Mouse (Mus musculus) lung, postnatal 4 days (tissue): ENCODE data around the gene Cpz.

Experiments used
- DNase-seq, 2 experiments: peaks; one replicate each; pipeline ENCODE4 v3.0.0; 2021

The Cpz gene

DNA sequence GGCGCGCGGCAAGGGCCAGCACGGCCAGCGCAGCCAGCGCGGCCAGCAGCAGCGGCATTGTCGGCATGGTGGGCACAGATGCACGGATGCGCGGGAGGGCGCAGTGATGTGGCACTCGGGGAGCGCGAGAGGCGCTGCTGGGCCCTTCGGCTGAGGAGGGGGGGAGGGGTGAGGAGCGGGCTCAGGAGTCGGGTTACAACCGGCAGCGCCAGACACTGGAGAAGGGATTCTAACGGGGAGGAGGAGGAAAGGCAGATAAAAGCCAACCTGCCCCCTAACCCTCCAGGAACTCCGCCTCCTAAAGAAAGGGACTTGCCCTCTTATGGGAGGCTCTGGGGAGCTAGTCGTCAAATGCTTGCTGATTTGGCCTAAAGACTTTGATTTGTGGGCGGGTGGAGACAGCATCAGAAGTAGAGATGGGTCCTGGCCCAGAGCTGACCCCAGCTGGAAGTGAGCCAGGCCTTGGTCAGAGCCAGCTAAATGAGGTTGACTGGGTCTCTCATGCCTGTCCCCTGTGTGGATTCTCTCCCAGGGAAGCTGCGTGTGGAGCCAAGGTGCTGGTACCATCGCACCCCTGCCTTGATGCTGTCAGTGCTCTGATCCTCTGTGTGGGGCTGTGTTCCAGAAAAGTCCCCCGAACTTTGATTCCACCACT lies at the start of gene Cpz:
TSS of gene Cpz (minus strand) at position 230 of the 655 bp plus-strand sequence.
- DNase-seq = peak; percentile 53 to 68

DNA sequence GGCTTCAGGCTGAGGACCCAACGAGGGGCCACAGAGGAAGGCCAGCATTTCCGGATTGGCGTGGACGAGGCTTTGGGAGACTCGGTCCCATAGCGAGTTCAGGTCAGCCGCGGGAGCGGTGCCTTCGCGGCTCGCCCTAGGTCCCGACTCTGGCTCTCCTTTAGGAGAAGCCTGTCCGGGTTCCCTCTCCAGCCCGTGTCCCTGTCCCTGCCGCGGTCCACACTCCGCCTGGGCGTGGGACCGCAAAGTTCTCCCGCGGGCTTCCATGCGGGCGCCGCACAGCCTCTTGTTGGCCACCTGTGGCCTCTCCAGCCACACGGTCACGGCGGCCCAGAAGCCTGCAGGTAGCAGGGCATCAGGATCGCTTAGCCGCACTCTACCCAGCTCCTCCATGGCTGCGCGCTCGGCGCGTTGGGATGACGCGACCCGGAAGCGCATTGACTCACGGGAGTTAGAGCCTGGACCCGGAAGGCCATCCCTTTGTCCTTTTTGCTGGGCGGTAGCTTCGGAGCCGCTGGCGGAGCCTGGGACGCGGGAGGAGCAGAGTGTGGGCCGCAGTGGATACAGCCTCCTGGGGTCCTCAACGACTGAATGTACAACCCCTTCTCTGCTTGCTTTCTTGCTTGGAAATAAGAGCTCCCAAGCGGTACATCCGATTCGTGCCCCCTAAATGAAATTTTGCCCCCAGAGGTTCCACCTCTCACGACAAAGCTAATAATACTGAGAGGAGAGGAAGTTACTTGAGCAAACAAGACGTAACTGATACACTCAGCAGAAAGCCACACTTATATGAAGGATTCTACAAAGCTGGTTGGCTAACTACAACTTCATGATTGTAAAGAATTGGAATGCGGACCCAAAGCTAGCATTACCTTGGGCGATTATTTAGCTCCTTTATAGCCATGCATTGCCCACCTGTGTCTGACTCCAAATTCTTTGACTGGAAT lies 49.4 kb upstream of the Cpz start, which contains the start of gene Trmt44:
TSS of gene Trmt44 (minus strand) at position 418 of the 947 bp plus-strand sequence.
- peak; percentile 93 for DNase-seq

DNA sequence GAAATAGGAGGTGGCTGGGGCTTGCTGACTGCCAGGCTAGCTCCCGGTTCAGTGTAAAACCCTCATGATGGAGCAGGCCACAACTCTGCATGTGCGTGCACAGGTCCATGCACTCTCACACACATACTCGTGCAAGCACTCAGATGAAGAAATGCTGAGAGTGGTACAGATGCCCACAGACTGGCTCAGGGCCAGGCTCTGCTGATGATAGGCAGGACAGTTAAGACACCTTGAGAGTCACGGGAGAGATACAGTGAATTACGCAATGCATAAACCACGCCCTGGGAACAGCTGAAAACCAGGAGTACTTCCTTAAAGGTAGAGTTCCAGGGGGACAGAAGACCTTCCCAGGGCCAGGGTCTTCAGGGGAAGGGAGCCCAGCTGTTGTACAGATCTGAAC lies 46.0 kb upstream of the Cpz start:
- DNase-seq = no peak

DNA sequence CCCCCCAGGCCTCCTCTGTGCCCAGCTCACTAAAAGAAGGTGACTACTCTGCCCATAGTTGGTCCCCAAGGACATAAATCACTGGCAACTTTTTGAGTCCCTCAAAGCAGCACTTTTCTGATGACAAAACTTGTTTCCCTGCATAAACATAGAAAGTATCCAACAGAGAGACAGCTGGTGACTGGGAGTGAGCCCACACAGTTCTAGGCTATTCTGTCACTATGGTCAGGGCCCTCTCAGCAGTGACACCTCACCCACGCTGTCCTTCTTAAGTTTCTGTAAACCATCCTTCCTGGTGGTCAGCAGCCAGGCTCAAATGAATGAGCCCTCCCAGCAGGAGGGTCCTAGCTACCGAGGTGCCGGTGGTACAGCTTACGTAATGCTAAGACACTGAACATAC lies 41.1 kb upstream of the Cpz start:
- DNase-seq = no peak

- DNase-seq = no peak
Observed at GRCm38 (mm10) chr5:35565217-35565616, 39.7 kb upstream of the Cpz start.

DNA sequence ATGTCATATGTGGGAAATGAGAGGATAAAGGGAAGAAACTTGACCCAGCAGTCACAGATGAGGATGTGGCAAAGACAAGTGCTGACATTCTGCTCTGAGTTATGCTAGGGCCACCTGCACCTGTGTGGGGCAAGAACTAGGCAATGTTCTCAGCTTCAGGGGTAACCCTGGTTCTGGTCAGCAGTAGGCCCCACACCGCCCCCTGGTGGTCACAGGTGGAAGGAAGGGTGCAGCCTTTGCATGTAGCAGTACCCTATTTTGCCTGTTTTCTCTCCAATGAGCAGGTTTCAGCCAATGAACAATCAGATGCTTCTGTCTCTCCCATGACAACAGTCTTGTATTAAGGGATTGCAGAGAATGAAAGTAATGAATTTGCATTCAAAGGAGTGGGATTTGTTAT lies 38.0 kb upstream of the Cpz start:
- DNase-seq = peak; percentile 66 to 81

DNA sequence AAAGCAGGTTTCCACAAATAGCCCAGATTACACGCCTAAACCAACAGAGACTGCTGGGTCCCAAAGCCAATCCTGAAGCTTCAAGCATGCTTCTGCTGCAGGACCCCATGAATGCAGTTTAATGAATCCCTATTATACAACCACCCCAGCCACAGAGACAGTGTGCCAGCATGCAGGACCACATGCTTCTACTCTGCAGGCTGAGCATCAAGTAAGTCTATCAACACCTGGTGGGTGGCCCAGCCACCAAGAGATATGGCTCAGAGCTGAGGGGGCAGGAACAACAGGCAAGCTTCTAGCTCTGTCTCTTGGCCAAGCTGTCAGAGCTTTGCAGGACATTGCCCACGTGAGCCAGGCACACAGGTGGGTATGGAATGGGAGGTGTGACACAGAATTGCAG lies 37.1 kb upstream of the Cpz start:
- DNase-seq = no peak

DNA sequence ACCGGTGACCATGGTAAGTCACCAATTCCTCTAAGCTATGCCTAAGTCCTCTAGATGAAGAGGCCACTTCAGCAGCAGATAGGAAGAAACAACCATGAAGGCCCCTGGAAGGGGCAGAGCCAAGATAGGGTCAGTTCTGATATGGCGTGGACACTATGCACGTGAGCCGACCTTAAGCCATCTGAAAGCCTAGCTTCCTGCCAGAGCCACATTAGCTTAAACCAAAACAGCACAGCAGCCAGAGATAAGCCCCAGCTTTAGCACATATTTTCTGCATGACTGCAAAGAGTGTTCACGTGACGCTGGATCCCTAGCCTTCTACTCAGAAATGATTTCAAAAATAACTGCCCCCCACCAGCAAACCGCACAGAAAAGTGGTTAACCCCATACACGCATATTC lies 33.9 kb upstream of the Cpz start:
- no peak for DNase-seq

- no peak for DNase-seq
Observed at GRCm38 (mm10) chr5:35557946-35558621, 32.6 kb upstream of the Cpz start.

DNA sequence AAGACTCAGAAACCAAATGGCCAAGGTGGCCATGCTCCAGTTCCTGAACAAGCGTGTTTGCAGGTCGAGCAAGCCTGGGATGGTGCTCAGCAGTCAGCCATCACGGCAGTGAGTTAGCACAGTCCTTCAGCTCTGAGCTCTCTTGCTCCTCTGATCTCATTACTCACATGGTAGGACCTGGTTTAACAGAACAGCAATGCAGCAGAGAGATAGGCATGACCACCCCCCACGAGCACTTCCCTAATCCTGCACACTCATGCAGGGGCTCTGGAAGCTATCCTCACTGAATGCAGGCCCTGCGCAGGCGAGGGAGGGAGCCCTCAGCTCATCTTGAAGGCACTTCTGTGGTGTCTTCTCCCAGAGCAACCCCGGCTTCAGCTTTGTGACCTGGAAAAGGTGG lies 30.9 kb upstream of the Cpz start:
- DNase-seq = no peak

GRCm38 (mm10) chr5:35552838-35553539 lies 27.5 kb upstream of the Cpz start:
- peak in 1 of 2 experiments; percentile 6 for DNase-seq

- peak; percentile 17 to 64 for DNase-seq
Observed at GRCm38 (mm10) chr5:35551855-35552837, 26.6 kb upstream of the Cpz start.

GRCm38 (mm10) chr5:35546127-35546526 lies 20.6 kb upstream of the Cpz start:
- DNase-seq = no peak

DNA sequence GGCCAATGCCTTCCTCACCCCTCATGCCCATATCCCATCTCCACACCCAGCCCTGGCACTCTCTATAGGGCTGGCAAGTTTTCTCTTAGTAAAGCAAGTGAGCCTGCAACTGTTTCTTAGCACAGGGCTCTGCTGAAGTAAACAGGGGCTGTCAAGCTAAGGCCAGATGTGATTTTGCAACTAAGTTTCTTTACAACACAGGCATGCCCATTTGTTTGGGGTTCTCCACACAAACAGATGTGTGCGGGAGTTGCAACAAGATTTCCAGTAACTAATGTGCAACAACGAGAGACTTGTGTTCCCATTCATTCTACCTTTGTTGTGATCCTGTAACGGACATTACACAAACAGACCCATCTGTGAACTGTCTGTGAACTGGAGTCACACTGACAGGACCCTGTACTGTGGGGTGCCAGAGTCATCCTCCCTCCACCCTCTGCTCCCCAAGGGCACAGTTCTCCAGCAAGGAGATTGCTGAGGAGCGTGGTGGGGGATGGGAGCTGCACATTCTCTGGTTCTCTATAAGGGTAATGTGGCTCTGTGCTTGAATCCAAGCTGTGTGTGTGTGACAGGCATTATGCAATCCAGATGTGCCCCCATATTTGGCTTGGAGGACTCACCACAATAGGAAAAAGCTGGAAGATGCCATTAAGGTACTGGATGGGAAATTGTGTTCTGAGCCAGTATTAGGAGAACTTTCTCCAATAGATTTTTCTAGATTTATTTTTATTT lies 15.7 kb upstream of the Cpz start:
- peak in 1 of 2 experiments; percentile 12 for DNase-seq

- DNase-seq = no peak
Observed at GRCm38 (mm10) chr5:35540555-35540954, 15.1 kb upstream of the Cpz start.

DNA sequence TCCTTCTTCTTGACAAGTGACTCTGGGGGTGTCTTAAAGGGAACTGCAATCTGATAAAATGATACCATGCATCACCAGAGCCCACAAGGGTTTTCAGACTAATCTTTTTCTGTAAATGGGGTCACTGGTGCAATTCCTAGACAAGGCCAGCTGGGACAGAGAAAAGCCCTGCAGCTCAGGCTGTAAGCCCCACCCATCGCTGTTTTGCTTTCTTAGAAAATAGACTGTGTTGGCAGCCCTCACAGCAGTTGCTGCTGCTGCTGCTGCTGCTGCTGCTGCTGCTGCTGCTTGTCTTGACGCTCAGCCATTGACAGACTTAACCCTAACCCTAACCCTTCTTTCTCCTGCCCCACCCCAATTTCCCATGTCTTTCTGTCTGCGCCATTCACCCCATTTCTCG lies 14.1 kb upstream of the Cpz start:
- peak in 1 of 2 experiments; percentile 44 for DNase-seq

DNA sequence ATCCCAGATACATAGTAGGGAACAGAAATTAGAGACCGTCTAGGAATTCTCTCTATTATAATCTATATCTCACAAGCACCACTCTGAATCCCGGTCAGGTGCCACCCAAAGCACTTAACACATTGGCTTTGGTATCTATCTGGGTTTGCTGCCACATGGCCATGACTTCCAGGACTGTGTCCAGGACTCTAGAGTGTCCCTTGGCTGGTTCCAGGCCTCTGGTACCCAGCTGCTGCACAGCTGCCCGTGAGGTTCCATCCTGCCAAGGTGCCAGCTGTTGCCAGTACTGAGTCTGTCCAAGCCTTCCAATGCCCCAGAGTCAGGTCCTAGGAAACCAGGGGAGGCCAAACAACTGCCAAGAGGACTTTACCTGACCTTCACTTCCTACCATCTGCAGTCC lies 12.5 kb upstream of the Cpz start:
- DNase-seq = no peak

- no peak for DNase-seq
Observed at GRCm38 (mm10) chr5:35537474-35537873, 12.0 kb upstream of the Cpz start.

GRCm38 (mm10) chr5:35536271-35536670 lies 10.8 kb upstream of the Cpz start:
- DNase-seq = no peak

- peak; percentile 44 to 47 for DNase-seq
Observed at GRCm38 (mm10) chr5:35531586-35531985, 6.1 kb upstream of the Cpz start.

DNA sequence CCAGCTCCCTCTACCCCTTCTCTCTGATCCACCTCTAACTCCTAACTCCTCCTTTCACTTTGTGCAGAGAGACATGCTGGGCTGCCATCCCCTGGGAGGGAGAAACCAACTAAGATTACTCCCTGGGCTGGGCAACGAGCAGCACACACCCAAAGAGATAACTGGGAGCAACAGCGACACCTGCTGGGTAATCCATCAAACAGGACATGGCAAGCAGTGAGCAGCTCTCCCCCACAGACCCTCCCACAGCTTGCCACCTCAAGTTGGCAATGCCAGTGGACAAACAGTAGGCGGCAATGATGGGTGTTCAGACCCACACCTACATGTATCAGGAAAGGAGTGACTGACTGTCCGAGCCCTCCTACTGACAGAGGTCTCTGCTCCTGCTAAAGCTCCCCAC lies 4.9 kb upstream of the Cpz start:
- peak in 1 of 2 experiments; percentile 39 for DNase-seq
